Mouse (Mus musculus) MEL (cell line): ENCODE results near the gene Myo1h. TPM values are rescaled to one million over a fixed set of nuclear protein-coding genes. Genes with fewer than 3 reads are reported as not detected.

Experiments used
- DNase-seq: peaks from one replicate; pipeline ENCODE4 v3.0.0; 2011; ENCODE audit warnings: low read depth, low spot score
- H3K27ac ChIP-seq: 2 replicates; pipeline ENCODE4 v1.5.1; 2012; ENCODE audit warnings: low read depth, mild to moderate bottlenecking, control low read depth, low read length, moderate library complexity; ENCODE audit not compliant: control insufficient read depth
- H3K27me3 ChIP-seq, 2 experiments: fragments of 150-350 bp in 1 of 2; sonication (generic) in 1 of 2; 2 replicates each; pipeline ENCODE4 v1.6.1; 2012; ENCODE audit warnings: low read length in 2 of 2, mild to moderate bottlenecking in 2 of 2, improper control_type of control experiment in 1 of 2, moderate library complexity in 1 of 2; ENCODE audit not compliant: insufficient read depth in 2 of 2, control insufficient read depth in 1 of 2
- H3K36me3 ChIP-seq, 2 experiments: 2 replicates each; pipeline ENCODE4 v1.6.1; 2012 to 2014; ENCODE audit warnings: low read length in 2 of 2, improper control_type of control experiment in 1 of 2, inconsistent platforms in 1 of 2, mild to moderate bottlenecking in 1 of 2; ENCODE audit not compliant: insufficient read depth in 2 of 2, control insufficient read depth in 1 of 2
- H3K4me1 ChIP-seq, 2 experiments: fragments of 150-350 bp in 1 of 2; sonication (generic) in 1 of 2; 2 replicates each; pipeline ENCODE4 v1.6.1; 2012; ENCODE audit warnings: low read length in 2 of 2, improper control_type of control experiment in 1 of 2, mild to moderate bottlenecking in 1 of 2; ENCODE audit not compliant: insufficient read depth in 2 of 2, control insufficient read depth in 1 of 2
- H3K4me3 ChIP-seq, 2 experiments: fragments of 150-350 bp in 1 of 2; sonication (generic) in 1 of 2; 2 replicates each; pipeline ENCODE4 v1.5.1; 2012; ENCODE audit warnings: low read depth in 2 of 2, low read length in 2 of 2, mild to moderate bottlenecking in 2 of 2, moderate library complexity in 2 of 2, control low read depth in 1 of 2, improper control_type of control experiment in 1 of 2; ENCODE audit not compliant: control insufficient read depth in 1 of 2, insufficient read depth in 1 of 2
- H3K79me2 ChIP-seq: 2 replicates; pipeline ENCODE4 v1.6.1; 2012; ENCODE audit warnings: mild to moderate bottlenecking, low read length, moderate library complexity; ENCODE audit not compliant: control insufficient read depth, poor library complexity, insufficient read depth
- H3K9ac ChIP-seq: 2 replicates; pipeline ENCODE4 v1.6.1; 2012; ENCODE audit warnings: low read depth, mild to moderate bottlenecking, control low read depth, low read length, moderate library complexity; ENCODE audit not compliant: control insufficient read depth, poor library complexity, severe bottlenecking
- H3K9me3 ChIP-seq: fragments of 150-350 bp; sonication (generic); replicated peaks from 2 replicates; pipeline ENCODE4 v1.6.1; 2012; ENCODE audit warnings: mild to moderate bottlenecking, low read length, improper control_type of control experiment, moderate library complexity; ENCODE audit not compliant: insufficient read depth
- BHLHE40 ChIP-seq: IDR thresholded peaks from 2 replicates; pipeline ENCODE4 v1.6.1; 2012; ENCODE audit warnings: low read depth, mild to moderate bottlenecking, inconsistent platforms, low read length, improper control_type of control experiment, borderline replicate concordance
- CHD1 ChIP-seq: IDR thresholded peaks from 2 replicates; pipeline ENCODE4 v1.6.1; 2012; ENCODE audit warnings: low read depth, mild to moderate bottlenecking, inconsistent platforms, low read length, improper control_type of control experiment
- CHD2 ChIP-seq: IDR thresholded peaks from 2 replicates; pipeline ENCODE4 v1.6.1; 2011; ENCODE audit warnings: low read length, improper control_type of control experiment
- E2F4 ChIP-seq: IDR thresholded peaks from 2 replicates; pipeline ENCODE4 v1.6.1; 2011; ENCODE audit warnings: low read depth, low read length, improper control_type of control experiment, borderline replicate concordance
- ETS1 ChIP-seq: IDR thresholded peaks from 2 replicates; pipeline ENCODE4 v1.6.1; 2012; ENCODE audit warnings: low read depth, mild to moderate bottlenecking, inconsistent platforms, low read length, improper control_type of control experiment, moderate library complexity
- GATA1 ChIP-seq: IDR thresholded peaks from 2 replicates; pipeline ENCODE4 v1.6.1; 2011; ENCODE audit warnings: low read depth, low read length, improper control_type of control experiment
- HCFC1 ChIP-seq: IDR thresholded peaks from 2 replicates; pipeline ENCODE4 v1.6.1; 2012; ENCODE audit warnings: low read depth, mild to moderate bottlenecking, inconsistent platforms, low read length, improper control_type of control experiment, moderate library complexity
- JUND ChIP-seq: IDR thresholded peaks from 2 replicates; pipeline ENCODE4 v1.6.1; 2011; ENCODE audit warnings: low read depth, mild to moderate bottlenecking, improper control_type of control experiment, low read length
- MAFK ChIP-seq: IDR thresholded peaks from 2 replicates; pipeline ENCODE4 v1.6.1; 2011; ENCODE audit warnings: low read depth, mild to moderate bottlenecking, low read length, improper control_type of control experiment, borderline replicate concordance
- MAX ChIP-seq: IDR thresholded peaks from 2 replicates; pipeline ENCODE4 v1.6.1; 2011; ENCODE audit warnings: low read length, improper control_type of control experiment
- MEF2A ChIP-seq: IDR thresholded peaks from 2 replicates; pipeline ENCODE4 v1.6.1; 2014; ENCODE audit warnings: low read depth, mild to moderate bottlenecking, inconsistent platforms, low read length, improper control_type of control experiment; ENCODE audit not compliant: poor library complexity, insufficient replicate concordance, severe bottlenecking; ENCODE audit errors: extremely low read depth
- MXI1 ChIP-seq: IDR thresholded peaks from 2 replicates; pipeline ENCODE4 v1.6.1; 2011; ENCODE audit warnings: mild to moderate bottlenecking, low read depth, low read length, improper control_type of control experiment
- NELFE ChIP-seq: IDR thresholded peaks from 2 replicates; pipeline ENCODE4 v1.6.1; 2011; ENCODE audit warnings: low read depth, low read length, improper control_type of control experiment
- POLR2AphosphoS5 ChIP-seq: IDR thresholded peaks from 2 replicates; pipeline ENCODE4 v1.6.1; 2012; ENCODE audit warnings: low read depth, borderline replicate concordance, mild to moderate bottlenecking, inconsistent platforms, low read length, moderate library complexity, mixed read lengths
- RAD21 ChIP-seq: IDR thresholded peaks from 2 replicates; pipeline ENCODE4 v1.6.1; 2011; ENCODE audit warnings: mild to moderate bottlenecking, low read depth, low read length, improper control_type of control experiment
- TAL1 ChIP-seq: IDR thresholded peaks from 2 replicates; pipeline ENCODE4 v1.6.1; 2012; ENCODE audit warnings: mild to moderate bottlenecking, inconsistent platforms, low read length, moderate library complexity, mixed read lengths
- TBP ChIP-seq: IDR thresholded peaks from 2 replicates; pipeline ENCODE4 v1.8.0; 2011; ENCODE audit warnings: low read depth, low read length, improper control_type of control experiment
- TCF12 ChIP-seq: IDR thresholded peaks from 2 replicates; pipeline ENCODE4 v1.6.1; 2014; ENCODE audit warnings: low read depth, mild to moderate bottlenecking, inconsistent platforms, low read length, improper control_type of control experiment, moderate library complexity
- UBTF ChIP-seq: IDR thresholded peaks from 2 replicates; pipeline ENCODE4 v1.6.1; 2012; ENCODE audit warnings: low read depth, mild to moderate bottlenecking, inconsistent platforms, low read length, improper control_type of control experiment, moderate library complexity, borderline replicate concordance; ENCODE audit not compliant: insufficient read depth
- ZC3H11A ChIP-seq: IDR thresholded peaks from 2 replicates; pipeline ENCODE4 v1.6.1; 2012; ENCODE audit warnings: low read depth, mild to moderate bottlenecking, inconsistent platforms, low read length, improper control_type of control experiment
- ZNF384 ChIP-seq: IDR thresholded peaks from 2 replicates; pipeline ENCODE4 v1.6.1; 2012; ENCODE audit warnings: low read depth, mild to moderate bottlenecking, inconsistent platforms, low read length, improper control_type of control experiment
- polyA plus RNA-seq, 2 experiments: library from polyadenylated mRNA; stranded (reverse) in 1 of 2; unstranded in 1 of 2; fragments of >175 nt in 1 of 2; fragments of >200 nt in 1 of 2; gene quantifications; 2 replicates each; pipeline versions ENCODE4 v1.2.1 to v1.2.4; 2012; ENCODE audit warnings: low replicate concordance in 2 of 2, low read depth in 1 of 2; ENCODE audit not compliant: insufficient read length in 2 of 2, insufficient read depth in 1 of 2, missing spikeins in 1 of 2
- total RNA-seq: library from RNA; depleted of rRNA; stranded (reverse); fragments of 300-350 nt; gene quantifications from 2 replicates; pipeline ENCODE4 v1.2.3, GENCODE M21; 2012

Gene Myo1h
- total and polyA plus RNA-seq, 3 experiments = 0.33 to 4.6 TPM; not detected in 1

DNA sequence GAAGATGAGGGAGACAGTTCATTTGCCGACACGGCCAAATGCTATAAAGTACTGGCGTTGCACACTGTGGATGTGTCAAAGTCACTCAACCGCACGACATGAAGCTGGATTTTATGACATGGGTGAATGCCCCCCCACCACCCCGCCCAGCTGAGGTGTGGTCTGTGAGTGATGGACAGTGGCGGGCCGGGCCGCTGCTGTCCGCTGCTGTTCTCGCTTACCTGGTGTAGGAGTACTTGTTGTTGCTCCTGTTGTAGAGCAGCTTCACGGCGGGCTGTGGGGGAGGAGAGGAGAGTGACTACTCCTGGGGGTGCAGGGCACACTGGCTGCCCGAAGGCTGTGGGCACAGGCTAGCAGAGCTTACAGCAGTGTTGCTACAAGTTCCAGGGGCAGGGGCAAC lies 79.2 kb downstream of the Myo1h start:
- Histone ChIP-seq H3K36me3 (peaks cover 8 to 24% of the 10 kb centered on the region in 2 experiments; a peak in 3 of 4 replicates), H3K9me3 (no peaks in the 10 kb centered on the region), H3K27me3 (no peaks in the 10 kb centered on the region), H3K4me3 (no peak overlapping the region), H3K9ac (no peak overlapping the region), H3K27ac (no peak overlapping the region), H3K79me2 (no peaks in the 10 kb centered on the region), H3K4me1 (peaks cover 15 to 38% of the 10 kb centered on the region in 2 experiments)
- TF ChIP-seq CHD1 = no peak
- no peak for TF ChIP-seq TBP
- no peak for TF ChIP-seq BHLHE40
- no peak for TF ChIP-seq MXI1
- TF ChIP-seq ZC3H11A = no peak
- TF ChIP-seq NELFE = no peak
- TF ChIP-seq MAX = no peak
- no peak for TF ChIP-seq POLR2AphosphoS5
- no peak for TF ChIP-seq MAFK
- no peak for TF ChIP-seq ZNF384
- no peak for TF ChIP-seq TAL1
- no peak for TF ChIP-seq UBTF
- TF ChIP-seq TCF12 = no peak
- TF ChIP-seq JUND = no peak
- TF ChIP-seq CHD2 = no peak
- TF ChIP-seq RAD21 = no peak
- no peak for TF ChIP-seq GATA1
- DNase-seq = no peak

DNA sequence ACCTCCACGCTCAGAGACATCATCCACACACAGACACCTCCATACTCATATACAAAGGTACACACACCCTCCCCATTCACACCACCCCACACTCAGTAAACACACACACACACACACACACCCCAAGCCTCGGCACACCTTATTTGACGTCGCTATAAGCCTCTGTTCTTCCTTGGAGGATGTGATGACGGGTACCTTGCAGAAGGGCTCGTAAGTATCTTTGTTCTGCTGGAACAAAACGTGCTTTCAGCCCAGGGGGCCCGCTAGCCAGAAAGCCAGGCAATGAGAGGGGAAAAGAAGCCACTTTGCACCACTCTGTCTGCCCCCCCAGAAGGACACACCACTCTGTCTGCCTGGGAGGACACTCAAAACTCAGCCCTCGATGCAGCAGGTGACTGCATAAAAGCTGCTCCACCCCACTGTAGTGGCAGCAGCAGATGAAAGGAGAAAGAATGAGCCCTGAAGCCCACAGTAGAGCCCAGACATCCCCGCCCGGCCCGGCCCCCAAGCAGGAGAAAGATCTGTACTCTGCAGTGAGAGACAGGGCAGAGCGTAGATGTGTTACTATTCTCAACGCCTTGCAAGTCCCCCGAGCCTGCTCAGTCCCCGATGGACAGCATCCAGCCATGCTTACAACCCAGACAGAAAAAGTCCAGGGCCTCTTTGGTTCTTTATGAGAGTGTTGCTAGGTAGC lies 80.0 kb downstream of the Myo1h start:
- Histone ChIP-seq H3K9me3 (no peaks in the 10 kb centered on the region), H3K27ac (no peak overlapping the region), H3K79me2 (no peaks in the 10 kb centered on the region), H3K4me3 (no peak overlapping the region), H3K4me1 (peaks cover 18 to 42% of the 10 kb centered on the region in 2 experiments), H3K27me3 (no peaks in the 10 kb centered on the region), H3K9ac (no peak overlapping the region), H3K36me3 (peaks cover 8 to 28% of the 10 kb centered on the region in 2 experiments; a peak in 3 of 4 replicates)
- DNase-seq = no peak
- TF ChIP-seq E2F4 (no peak), MAFK (no peak), MEF2A (no peak), ETS1 (no peak), UBTF (no peak), HCFC1 (no peak)
